Mouse (Mus musculus) testis, adult 2 months (tissue): ENCODE measurements around the gene Baz2b.

ENCODE experiments used
- CTCF ChIP-seq: fragments of 200-500 bp; IDR thresholded peaks from 2 replicates; pipeline ENCODE4 v1.5.1; 2012; ENCODE audit warnings: low read depth, mild to moderate bottlenecking, inconsistent platforms, low read length, moderate library complexity; ENCODE audit not compliant: control insufficient read depth, insufficient read depth, insufficient replicate concordance
- POLR2A ChIP-seq: fragments of 200-500 bp; IDR thresholded peaks from 2 replicates; pipeline ENCODE4 v1.6.1; 2012; ENCODE audit warnings: low read depth, mild to moderate bottlenecking, inconsistent platforms, low read length, moderate library complexity; ENCODE audit not compliant: control insufficient read depth

- TF ChIP-seq POLR2A (no peak), CTCF (no peak)
Measured at GRCm38 (mm10) chr2:59973962-59974361, 235.7 kb downstream of the Baz2b start.
